Mouse (Mus musculus) megakaryocyte, embryonic 14.5 days (primary cell): ENCODE measurements around the gene Sh3bp4.

Source experiments
- FLI1 ChIP-seq: IDR thresholded peaks from 2 replicates; pipeline ENCODE4 v1.6.1; 2012; ENCODE audit warnings: low read length, inconsistent platforms, mixed read lengths
- GATA1 ChIP-seq: IDR thresholded peaks from 3 replicates; pipeline ENCODE4 v1.6.1; 2012; ENCODE audit warnings: mixed read lengths, low read length, inconsistent platforms, borderline replicate concordance

GRCm38 (mm10) chr1:89108340-89108896, 38.2 kb downstream of the Sh3bp4 start:
- TF ChIP-seq GATA1 (no peak), FLI1 (no peak)
